Mouse (Mus musculus) lung, postnatal 0 days (tissue): ENCODE data around the gene Smtnl2. TPM values are rescaled to one million over a fixed set of nuclear protein-coding genes. Genes with fewer than 3 reads are reported as not detected.
A peak's percentile ranks its signal among the peaks of the same experiment; 100 is the strongest.

Source experiments
- ATAC-seq: fragments of 200-750 bp; cut with Nextera tagmentation; 2 replicates; pipeline ENCODE4 v1.8.0; 2017; ENCODE audit warnings: moderate library complexity
- DNase-seq: peaks from one replicate; pipeline ENCODE4 v3.0.0-alpha.2; 2016; ENCODE audit warnings: low spot score
- H3K27ac ChIP-seq: fragments of 300-500 bp; sonication (generic); 2 replicates; pipeline ENCODE4 v1.5.1; 2014; ENCODE audit warnings: antibody characterized with exemption, mild to moderate bottlenecking, low read length, mixed read lengths
- H3K27me3 ChIP-seq: fragments of 300-500 bp; sonication (generic); replicated peaks from 2 replicates; pipeline ENCODE4 v1.6.1; 2014; ENCODE audit warnings: low read length, mixed read lengths; ENCODE audit not compliant: insufficient read depth
- H3K36me3 ChIP-seq: fragments of 300-500 bp; sonication (generic); 2 replicates; pipeline ENCODE4 v1.6.1; 2014; ENCODE audit warnings: low read length, mixed read lengths; ENCODE audit not compliant: insufficient read depth
- H3K4me1 ChIP-seq: fragments of 300-500 bp; sonication (generic); 2 replicates; pipeline ENCODE4 v1.6.1; 2014; ENCODE audit warnings: antibody characterized with exemption, low read depth, low read length, mixed read lengths; ENCODE audit not compliant: insufficient read depth
- H3K4me2 ChIP-seq: fragments of 300-500 bp; sonication (generic); replicated peaks from 2 replicates; pipeline ENCODE4 v1.6.1; 2014; ENCODE audit warnings: low read depth, mild to moderate bottlenecking, low read length, moderate library complexity, mixed read lengths
- H3K4me3 ChIP-seq: fragments of 300-500 bp; sonication (generic); 2 replicates; pipeline ENCODE4 v1.5.1; 2014; ENCODE audit warnings: low read depth, low read length
- H3K9ac ChIP-seq: fragments of 300-500 bp; sonication (generic); replicated peaks from 2 replicates; pipeline ENCODE4 v1.6.1; 2014; ENCODE audit warnings: low read depth, mild to moderate bottlenecking
- H3K9me3 ChIP-seq: fragments of 300-500 bp; sonication (generic); 2 replicates; pipeline ENCODE4 v1.6.1; 2016; ENCODE audit warnings: low read length, mixed read lengths
- CTCF ChIP-seq: IDR thresholded peaks from 2 replicates; pipeline ENCODE4 v1.5.1; 2016; ENCODE audit warnings: antibody characterized with exemption, mild to moderate bottlenecking
- EP300 ChIP-seq: IDR thresholded peaks from 2 replicates; pipeline ENCODE4 v1.6.1; 2016; ENCODE audit warnings: antibody characterized with exemption, mild to moderate bottlenecking, control low read depth
- WGBS: fragments of 180-500 bp; shearing (Covaris S2); extraction: QIAGEN DNeasy Blood & Tissue Kit; methylation state at CpG from one replicate; pipeline ENCODE4 v1.1.7; 2014; 5-methylcytosine and 5-hydroxymethylcytosine counted together
- polyA plus RNA-seq: library from polyadenylated mRNA; unstranded; fragments of >200 nt; fragmentation: Nextera tagmentation; extraction: Ambion mirVana; gene quantifications from 2 replicates; pipeline ENCODE4 v1.2.1, GENCODE M21; 2015

The Smtnl2 gene
- polyA plus RNA-seq, 1 experiment from 2014 or later = 108 TPM

GRCm38 (mm10) chr11:72408451-72409170 lies 2.9 kb downstream of the Smtnl2 start:
- Histone ChIP-seq H3K4me1 (peaks cover 26% of the 10 kb centered on the region; the same call in 1 of the 2 replicates), H3K9me3 (no peaks in the 10 kb centered on the region), H3K9ac (peak overlapping the region; percentile 29; the same call in 1 of the 2 replicates)

GRCm38 (mm10) chr11:72407574-72407973 lies 3.9 kb downstream of the Smtnl2 start:
- peak overlapping the region; percentile 81; the same call in 1 of the 2 replicates for H3K27ac ChIP-seq
- no peak for DNase-seq
- no peaks in the 10 kb centered on the region for H3K9me3 ChIP-seq
- H3K4me1 ChIP-seq = peaks cover 21% of the 10 kb centered on the region; the same call in 1 of the 2 replicates
- no peak for ATAC-seq
- no peak overlapping the region for H3K9ac ChIP-seq
- 11% methylated on average over 7 of the region's 7 CpGs for WGBS
- H3K27me3 ChIP-seq = no peaks in the 10 kb centered on the region
- H3K4me3 ChIP-seq = peak overlapping the region; percentile 65; the same call in 1 of the 2 replicates
- H3K36me3 ChIP-seq = no peaks in the 10 kb centered on the region
- no peak for TF ChIP-seq CTCF
- no peak for TF ChIP-seq EP300
- peak overlapping the region; percentile 91 for H3K4me2 ChIP-seq

More at GRCm38 (mm10) chr11:72408451-72409170, 2.9 kb downstream of the Smtnl2 start:
- peak overlapping the region; percentile 65 for H3K4me3 ChIP-seq
- no peaks in the 10 kb centered on the region for H3K36me3 ChIP-seq
- no peak for TF ChIP-seq EP300
- TF ChIP-seq CTCF = no peak
- ATAC-seq = no peak
- H3K27ac ChIP-seq = peak overlapping the region; percentile 81
- peak overlapping the region; percentile 91 for H3K4me2 ChIP-seq
- DNase-seq = no peak
- WGBS = 26% methylated on average over 9 of the region's 9 CpGs
- no peaks in the 10 kb centered on the region for H3K27me3 ChIP-seq

GRCm38 (mm10) chr11:72407081-72407480 lies 4.4 kb downstream of the Smtnl2 start:
- H3K4me2 ChIP-seq = peak overlapping the region; percentile 91
- no peak for TF ChIP-seq CTCF
- no peak for TF ChIP-seq EP300
- peak overlapping the region; percentile 81 for H3K27ac ChIP-seq
- H3K4me3 ChIP-seq = peak overlapping the region; percentile 12; the same call in 1 of the 2 replicates
- ATAC-seq (no peak), DNase-seq (no peak)
- 27% methylated on average over 3 of the region's 3 CpGs for WGBS
- H3K27me3 ChIP-seq = no peaks in the 10 kb centered on the region
- peaks cover 21% of the 10 kb centered on the region; the same call in 1 of the 2 replicates for H3K4me1 ChIP-seq
- H3K36me3 ChIP-seq = no peaks in the 10 kb centered on the region
- no peaks in the 10 kb centered on the region for H3K9me3 ChIP-seq
- H3K9ac ChIP-seq = no peak overlapping the region

GRCm38 (mm10) chr11:72406079-72406675 lies 5.3 kb downstream of the Smtnl2 start:
- peak; percentile 36 for ATAC-seq
- Histone ChIP-seq H3K27ac (peak overlapping the region; percentile 81; the same call in 1 of the 2 replicates), H3K27me3 (no peaks in the 10 kb centered on the region), H3K4me3 (no peak overlapping the region), H3K9me3 (no peaks in the 10 kb centered on the region), H3K36me3 (no peaks in the 10 kb centered on the region; the same call in 1 of the 2 replicates), H3K9ac (no peak overlapping the region), H3K4me1 (peaks cover 21% of the 10 kb centered on the region; the same call in 1 of the 2 replicates), H3K4me2 (peak overlapping the region; percentile 91)
- TF ChIP-seq CTCF (no peak), EP300 (no peak)
- peak; percentile 71 for DNase-seq
- 41% methylated on average over 7 of the region's 8 CpGs for WGBS

GRCm38 (mm10) chr11:72405532-72405931 lies 6.0 kb downstream of the Smtnl2 start:
- 45% methylated on average over 4 of the region's 4 CpGs for WGBS
- peaks cover 21% of the 10 kb centered on the region; the same call in 1 of the 2 replicates for H3K4me1 ChIP-seq
- no peak for TF ChIP-seq CTCF
- TF ChIP-seq EP300 = no peak
- H3K9ac ChIP-seq = no peak overlapping the region
- no peaks in the 10 kb centered on the region for H3K9me3 ChIP-seq
- H3K27me3 ChIP-seq = no peaks in the 10 kb centered on the region
- ATAC-seq = no peak
- H3K4me3 ChIP-seq = no peak overlapping the region
- H3K36me3 ChIP-seq = no peaks in the 10 kb centered on the region; the same call in 1 of the 2 replicates
- no peak overlapping the region for H3K4me2 ChIP-seq
- DNase-seq = no peak
- peak overlapping the region; percentile 51; the same call in 1 of the 2 replicates for H3K27ac ChIP-seq

GRCm38 (mm10) chr11:72402969-72403368 lies 8.5 kb downstream of the Smtnl2 start:
- 77% methylated on average over 11 of the region's 12 CpGs for WGBS
- no peak overlapping the region for H3K4me3 ChIP-seq
- no peak for TF ChIP-seq CTCF
- TF ChIP-seq EP300 = no peak

More at GRCm38 (mm10) chr11:72402969-72403368, 8.5 kb downstream of the Smtnl2 start:
- H3K36me3 ChIP-seq = peaks cover 4% of the 10 kb centered on the region
- no peaks in the 10 kb centered on the region for H3K9me3 ChIP-seq
- no peak for DNase-seq
- H3K4me1 ChIP-seq = peaks cover 23% of the 10 kb centered on the region; the same call in 1 of the 2 replicates
- no peaks in the 10 kb centered on the region for H3K27me3 ChIP-seq
- no peak overlapping the region for H3K27ac ChIP-seq
- ATAC-seq = no peak
- H3K9ac ChIP-seq = no peak overlapping the region
- no peak overlapping the region for H3K4me2 ChIP-seq
